Mouse (Mus musculus) liver, embryonic 16.5 days (tissue): ENCODE results near the gene Nme4. TPM values are rescaled to one million over a fixed set of nuclear protein-coding genes. Genes with fewer than 3 reads are reported as not detected.
A peak's percentile ranks its signal among the peaks of the same experiment; 100 is the strongest.
"Not testable (repeated sequence)": the region's sequence is repeated elsewhere in the genome, so short reads cannot be mapped to it uniquely, and the experiment has no call there.

ENCODE experiments used
- ATAC-seq: fragments of 200-750 bp; cut with Nextera tagmentation; 2 replicates; pipeline ENCODE4 v1.8.0; 2017; ENCODE audit warnings: low read depth, mild to moderate bottlenecking, moderate number of reproducible peaks, moderate library complexity
- H3K27ac ChIP-seq: fragments of 300-500 bp; sonication (generic); 2 replicates; pipeline ENCODE4 v1.5.1; 2014; ENCODE audit warnings: mild to moderate bottlenecking, low read length
- H3K27me3 ChIP-seq: fragments of 300-500 bp; sonication (generic); 2 replicates; pipeline ENCODE4 v1.6.1; 2014; ENCODE audit warnings: low read depth, low read length, mixed read lengths; ENCODE audit not compliant: control insufficient read depth, insufficient read depth
- H3K36me3 ChIP-seq: fragments of 300-500 bp; sonication (generic); 2 replicates; pipeline ENCODE4 v1.6.1; 2014; ENCODE audit warnings: mild to moderate bottlenecking; ENCODE audit not compliant: control insufficient read depth, insufficient read depth
- H3K4me1 ChIP-seq: fragments of 300-500 bp; sonication (generic); 2 replicates; pipeline ENCODE4 v1.6.1; 2014; ENCODE audit warnings: low read depth, low read length, mixed read lengths; ENCODE audit not compliant: control insufficient read depth
- H3K4me2 ChIP-seq: fragments of 300-500 bp; sonication (generic); 2 replicates; pipeline ENCODE4 v1.6.1; 2014; ENCODE audit warnings: low read depth, low read length, mixed read lengths
- H3K4me3 ChIP-seq: fragments of 300-500 bp; sonication (generic); 2 replicates; pipeline ENCODE4 v1.5.1; 2014; ENCODE audit warnings: low read depth, mild to moderate bottlenecking, low read length
- H3K9ac ChIP-seq: fragments of 300-500 bp; sonication (generic); 2 replicates; pipeline ENCODE4 v1.6.1; 2014; ENCODE audit warnings: low read depth, low read length
- H3K9me3 ChIP-seq: fragments of 300-500 bp; sonication (generic); replicated peaks from 2 replicates; pipeline ENCODE4 v1.6.1; 2016; ENCODE audit warnings: low read length; ENCODE audit not compliant: control insufficient read depth
- WGBS: fragments of 180-500 bp; shearing (Covaris S2); extraction: QIAGEN DNeasy Blood & Tissue Kit; methylation state at CpG from one replicate; pipeline ENCODE4 v1.1.7; 2014; ENCODE audit not compliant: insufficient replicate concordance; 5-methylcytosine and 5-hydroxymethylcytosine counted together
- polyA plus RNA-seq: library from polyadenylated mRNA; unstranded; fragments of >200 nt; fragmentation: Nextera tagmentation; extraction: Ambion mirVana; gene quantifications from 2 replicates; pipeline ENCODE4 v1.2.1, GENCODE M21; 2015

Gene Nme4
- polyA plus RNA-seq, 1 experiment from 2014 or later, result 30.1 TPM

DNA sequence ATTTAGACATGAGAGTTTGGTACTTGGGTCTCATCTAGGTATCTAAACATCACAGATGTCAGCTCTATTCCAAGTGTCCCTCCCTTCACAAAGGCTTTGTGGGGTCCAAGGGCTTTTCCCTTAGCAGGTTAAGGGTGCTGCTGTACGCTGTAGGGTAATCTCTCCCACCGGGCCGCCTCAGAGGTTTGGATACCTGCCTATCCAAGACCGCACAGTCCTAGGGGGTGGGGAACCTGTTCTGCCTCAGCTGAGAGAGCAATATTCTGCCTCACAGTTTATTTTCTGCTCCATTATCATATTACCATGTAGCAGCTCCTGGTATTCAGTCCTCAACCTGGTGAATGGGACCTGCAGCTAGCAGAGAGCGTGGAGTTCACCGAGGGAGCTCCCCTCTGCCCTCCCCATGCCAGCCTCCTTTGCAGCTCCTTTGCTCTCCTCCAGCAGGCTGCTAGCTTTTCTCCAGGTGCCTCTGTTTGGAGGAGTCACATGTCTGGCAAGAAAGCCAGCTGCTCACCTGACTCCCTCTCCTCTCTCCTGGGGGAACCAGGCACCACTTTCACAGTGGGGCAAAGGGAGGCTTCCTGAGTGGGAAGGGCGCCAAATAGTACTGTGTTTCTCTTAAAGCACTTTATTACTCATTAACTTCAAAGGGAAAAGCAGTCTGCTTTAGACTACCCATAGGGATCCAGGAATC, 19.9 kb upstream of the Nme4 start:
- no peak overlapping the region for H3K4me3 ChIP-seq
- no peak overlapping the region for H3K4me2 ChIP-seq
- 65% methylated on average over 7 of the region's 7 CpGs for WGBS
- no peak for ATAC-seq
- peaks cover 52% of the 10 kb centered on the region for H3K27me3 ChIP-seq
- no peaks in the 10 kb centered on the region for H3K9me3 ChIP-seq
- peaks cover 10% of the 10 kb centered on the region for H3K4me1 ChIP-seq
- H3K9ac ChIP-seq, result no peak overlapping the region
- H3K36me3 ChIP-seq, result no peaks in the 10 kb centered on the region
- H3K27ac ChIP-seq, result no peak overlapping the region

DNA sequence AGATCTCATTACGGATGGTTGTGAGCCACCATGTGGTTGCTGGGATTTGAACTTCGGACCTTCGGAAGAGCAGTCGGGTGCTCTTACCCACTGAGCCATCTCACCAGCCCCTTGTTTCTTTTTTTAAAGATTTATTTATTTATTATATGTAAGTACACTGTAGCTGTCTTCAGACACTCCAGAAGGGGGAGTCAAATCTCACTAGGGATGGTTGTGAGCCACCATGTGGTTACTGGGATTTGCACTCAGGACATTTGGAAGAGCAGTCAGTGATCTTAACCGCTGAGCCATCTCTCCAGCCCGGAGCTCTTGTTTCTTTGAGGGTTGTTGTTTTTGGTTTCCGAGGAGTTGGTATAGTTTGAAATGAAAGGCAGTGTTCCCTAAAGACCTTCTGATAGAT, 19.1 kb upstream of the Nme4 start:
- H3K4me2 ChIP-seq, H3K9ac ChIP-seq, ATAC-seq, H3K27ac ChIP-seq, H3K9me3 ChIP-seq, H3K36me3 ChIP-seq, H3K4me3 ChIP-seq: not testable (repeated sequence)
- peaks cover 56% of the 10 kb centered on the region for H3K27me3 ChIP-seq
- WGBS, result 50% methylated on average over 7 of the region's 7 CpGs
- H3K4me1 ChIP-seq, result peaks cover 10% of the 10 kb centered on the region

DNA sequence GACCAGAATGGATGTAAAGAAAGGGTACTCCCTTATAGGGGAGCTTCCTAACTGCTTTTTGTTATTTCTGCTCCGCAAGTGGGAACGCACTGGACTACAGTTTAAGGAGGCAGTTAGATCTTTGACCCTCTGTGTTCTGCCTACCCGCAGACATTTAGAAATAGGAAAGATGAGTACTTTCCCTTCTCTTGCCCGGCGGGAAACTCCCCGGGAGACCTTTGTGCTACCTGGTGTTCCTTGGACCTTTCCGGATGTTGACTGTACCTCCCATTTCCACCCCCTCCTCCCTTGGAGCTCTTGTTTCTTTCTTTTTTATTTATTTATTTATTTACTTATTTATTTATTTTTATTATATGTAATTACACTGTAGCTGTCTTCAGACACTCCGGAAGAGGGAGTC, 18.7 kb upstream of the Nme4 start:
- ATAC-seq, result no peak
- H3K4me1 ChIP-seq, result peaks cover 10% of the 10 kb centered on the region
- no peaks in the 10 kb centered on the region for H3K9me3 ChIP-seq
- H3K9ac ChIP-seq, result peak overlapping the region; percentile 69
- peak overlapping the region; percentile 89 for H3K4me2 ChIP-seq
- H3K36me3 ChIP-seq, result no peaks in the 10 kb centered on the region
- H3K27ac ChIP-seq, result no peak overlapping the region
- WGBS, result 17% methylated on average over 8 of the region's 8 CpGs
- H3K27me3 ChIP-seq, result peaks cover 56% of the 10 kb centered on the region
- H3K4me3 ChIP-seq, result peak overlapping the region; percentile 72

DNA sequence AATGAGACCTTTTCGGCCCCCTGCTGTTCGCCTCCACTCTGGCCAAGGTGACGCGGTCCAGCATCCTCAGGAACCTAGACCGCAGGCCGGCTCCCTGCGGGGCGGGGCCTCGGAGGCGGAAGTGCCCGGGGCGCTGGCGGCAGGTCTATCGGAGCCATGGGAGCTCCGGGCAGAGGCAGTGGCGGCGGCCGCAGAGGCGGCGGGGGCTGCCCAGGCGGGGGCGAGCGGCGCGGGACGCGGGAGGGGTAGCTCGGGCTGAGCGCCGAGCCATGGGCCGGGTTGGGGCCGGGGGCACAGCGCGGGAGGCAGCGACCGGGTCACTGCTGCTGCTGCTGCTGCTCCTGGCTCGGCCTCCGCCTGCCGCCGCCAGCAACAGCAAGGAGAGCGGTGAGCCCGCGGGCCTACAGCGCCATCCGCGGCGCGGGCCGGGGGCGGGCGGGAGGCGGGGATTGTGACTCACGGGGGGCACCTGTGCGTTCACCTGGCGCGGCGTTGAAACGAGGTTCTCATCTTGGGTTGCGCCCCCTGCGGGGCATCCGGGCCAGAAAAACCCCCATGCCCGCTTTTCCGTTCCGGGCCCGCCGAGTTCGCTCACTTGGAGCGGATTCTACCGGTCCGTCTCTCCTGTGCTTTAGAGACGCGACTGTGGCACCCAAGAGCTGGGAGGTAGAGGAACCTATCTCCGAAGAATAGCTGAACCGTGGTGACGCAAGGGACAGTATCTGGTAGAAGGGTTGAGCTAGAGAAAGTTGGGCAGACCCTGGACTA, 18.0 kb upstream of the Nme4 start, which contains the start of gene Tmem8:
Tmem8 (plus strand) TSS at position 119 of the 768 bp plus-strand sequence.
- WGBS, result under 1% methylated on average over 75 of the region's 75 CpGs
- H3K27ac ChIP-seq, result no peak within 1 kb of the TSS

DNA sequence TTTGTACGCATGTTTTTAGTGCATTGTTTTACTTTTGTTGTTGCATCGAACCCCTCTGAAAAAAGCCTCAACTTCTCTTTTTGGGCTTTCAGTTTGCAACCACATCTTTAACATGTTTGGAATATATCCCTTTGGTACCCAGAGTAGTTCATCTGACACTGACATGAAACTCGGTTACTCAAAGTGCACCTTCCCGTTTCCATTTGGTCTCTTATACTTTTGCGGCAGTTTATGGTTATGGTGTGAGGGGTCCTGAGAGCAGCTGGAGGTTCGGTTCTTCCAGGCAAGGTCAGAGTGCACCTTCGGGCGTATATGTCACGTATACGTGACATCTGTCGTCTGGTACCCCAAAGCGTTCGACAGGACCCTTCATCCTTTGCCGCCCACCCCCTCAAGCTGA, 17.3 kb upstream of the Nme4 start:
- WGBS, result 14% methylated on average over 14 of the region's 14 CpGs
- Histone ChIP-seq H3K27ac (no peak overlapping the region), H3K9ac (peak overlapping the region; percentile 69), H3K4me3 (peak overlapping the region; percentile 72), H3K4me2 (peak overlapping the region; percentile 89), H3K27me3 (peaks cover 56% of the 10 kb centered on the region), H3K9me3 (no peaks in the 10 kb centered on the region), H3K4me1 (peaks cover 10% of the 10 kb centered on the region), H3K36me3 (no peaks in the 10 kb centered on the region)
- no peak for ATAC-seq

More for the DNA sequence above, 18.0 kb upstream of the Nme4 start, which contains the start of gene Tmem8:
- Histone ChIP-seq H3K4me1 (peaks cover 10% of the 10 kb centered on the region), H3K27me3 (peaks cover 56% of the 10 kb centered on the region), H3K9me3 (no peaks in the 10 kb centered on the region), H3K36me3 (no peaks in the 10 kb centered on the region), H3K9ac (peak within 1 kb of the TSS; percentile 69), H3K4me2 (peak within 1 kb of the TSS; percentile 89), H3K4me3 (peak within 1 kb of the TSS; percentile 72)
- peak; percentile 70 for ATAC-seq

DNA sequence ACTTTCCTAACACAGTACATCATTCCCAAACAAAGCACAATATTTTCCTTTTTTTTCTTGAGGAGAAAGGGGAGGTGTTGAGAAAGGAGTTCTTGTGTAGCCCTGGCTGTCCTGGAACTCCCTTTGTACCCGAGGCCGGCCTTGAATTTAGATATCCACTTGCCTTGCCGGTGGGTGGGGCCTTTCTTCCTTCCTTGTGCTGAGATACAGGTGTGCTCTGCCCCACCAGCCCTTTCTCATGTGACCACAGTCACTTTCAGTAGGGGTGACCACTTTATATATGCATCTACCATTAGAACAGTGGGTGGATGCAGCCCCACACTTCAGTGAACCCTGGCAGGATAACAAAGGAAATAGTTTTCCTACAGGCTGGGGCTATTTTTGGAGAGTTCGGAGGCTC, 16.3 kb upstream of the Nme4 start:
- no peaks in the 10 kb centered on the region for H3K36me3 ChIP-seq
- no peak for ATAC-seq
- H3K4me1 ChIP-seq, result peaks cover 10% of the 10 kb centered on the region
- peaks cover 56% of the 10 kb centered on the region for H3K27me3 ChIP-seq
- H3K27ac ChIP-seq, result no peak overlapping the region
- no peak overlapping the region for H3K4me2 ChIP-seq
- WGBS, result 26% methylated on average over 4 of the region's 4 CpGs
- H3K4me3 ChIP-seq, result no peak overlapping the region
- H3K9ac ChIP-seq, result no peak overlapping the region
- no peaks in the 10 kb centered on the region for H3K9me3 ChIP-seq

DNA sequence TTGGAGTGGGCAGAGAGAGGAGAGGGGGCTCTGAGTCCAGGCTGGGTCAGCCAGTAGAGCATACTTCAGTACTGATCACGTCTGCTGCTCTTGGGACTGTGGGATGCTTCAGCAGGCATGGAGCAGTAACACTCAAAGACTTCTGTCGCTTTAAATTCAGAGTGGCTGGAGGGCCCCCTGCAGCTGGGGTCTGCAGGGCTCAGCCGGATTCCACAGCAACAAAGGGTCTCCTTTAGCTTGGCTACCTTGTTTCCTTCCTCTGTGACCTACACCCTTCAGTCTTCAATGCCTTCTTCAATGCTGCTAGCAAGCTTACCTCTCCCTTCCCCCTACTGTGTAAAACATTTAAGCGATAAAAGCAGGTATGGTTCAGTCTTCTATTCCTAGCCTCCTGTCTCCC, 15.6 kb upstream of the Nme4 start:
- H3K4me1 ChIP-seq, result peaks cover 10% of the 10 kb centered on the region
- no peaks in the 10 kb centered on the region for H3K9me3 ChIP-seq
- H3K4me2 ChIP-seq, result no peak overlapping the region
- no peak overlapping the region for H3K9ac ChIP-seq
- ATAC-seq, result no peak
- no peak overlapping the region for H3K27ac ChIP-seq
- H3K36me3 ChIP-seq, result no peaks in the 10 kb centered on the region
- peaks cover 56% of the 10 kb centered on the region for H3K27me3 ChIP-seq
- no peak overlapping the region for H3K4me3 ChIP-seq
- WGBS, result 26% methylated on average over 4 of the region's 4 CpGs

DNA sequence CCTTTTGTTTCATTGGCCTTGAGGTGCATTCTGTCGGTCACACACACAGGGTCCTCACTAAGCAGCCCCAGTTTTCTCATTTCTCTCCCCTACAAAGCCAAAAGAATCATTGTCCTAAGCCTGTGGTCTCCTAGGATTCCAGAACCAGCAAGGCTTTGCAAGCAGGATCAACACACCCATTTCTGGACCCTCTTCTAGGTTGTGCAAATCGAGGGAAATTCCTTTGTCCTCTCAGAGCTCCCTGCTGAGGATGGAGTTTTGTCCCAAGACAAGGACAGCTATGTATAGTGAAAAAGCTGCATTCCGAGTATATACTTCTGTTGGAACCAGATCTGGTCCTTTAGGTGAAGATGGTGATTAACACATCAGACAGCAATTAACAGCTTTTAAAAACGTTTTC, 14.8 kb upstream of the Nme4 start:
- 28% methylated on average over 4 of the region's 4 CpGs for WGBS
- no peak for ATAC-seq
- Histone ChIP-seq H3K4me3 (no peak overlapping the region), H3K27me3 (peaks cover 50% of the 10 kb centered on the region), H3K4me2 (no peak overlapping the region), H3K36me3 (no peaks in the 10 kb centered on the region), H3K9me3 (no peaks in the 10 kb centered on the region), H3K9ac (no peak overlapping the region), H3K4me1 (peaks cover 10% of the 10 kb centered on the region), H3K27ac (no peak overlapping the region)

DNA sequence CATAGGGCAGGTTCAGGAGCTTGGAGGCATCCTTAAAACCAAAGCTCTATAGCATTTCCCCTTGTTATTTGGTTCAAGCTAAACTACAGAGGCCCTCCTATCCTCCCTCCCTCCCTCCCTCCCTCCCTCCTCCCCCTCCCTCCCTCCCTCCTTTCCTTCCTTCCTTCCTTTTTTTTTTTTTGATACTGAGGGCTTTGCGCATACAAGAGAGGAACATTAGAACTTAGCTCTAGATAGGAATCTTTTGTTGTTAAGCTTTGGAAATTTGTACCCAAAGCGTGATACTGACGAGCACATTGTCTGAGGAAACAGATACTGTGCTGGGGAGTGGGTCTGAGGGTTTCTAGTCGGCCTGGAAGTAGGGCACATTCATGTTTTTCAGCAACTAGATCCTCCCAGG, 10.2 kb upstream of the Nme4 start:
- H3K9me3 ChIP-seq, result no peaks in the 10 kb centered on the region
- H3K4me3 ChIP-seq, result no peak overlapping the region
- peaks cover 6% of the 10 kb centered on the region for H3K27me3 ChIP-seq
- H3K4me1 ChIP-seq, result no peaks in the 10 kb centered on the region
- ATAC-seq, result no peak
- no peak overlapping the region for H3K27ac ChIP-seq
- H3K36me3 ChIP-seq, result no peaks in the 10 kb centered on the region
- WGBS, result 22% methylated on average over 4 of the region's 4 CpGs
- H3K9ac ChIP-seq, result no peak overlapping the region
- no peak overlapping the region for H3K4me2 ChIP-seq
